Mouse (Mus musculus): ENCODE measurements around the gene Gm4846. TPM values are rescaled to one million over a fixed set of nuclear protein-coding genes. Genes with fewer than 3 reads are reported as not detected.

The Gm4846 gene
- polyA plus RNA-seq, 1 experiment from 2014 or later: not detected

DNA sequence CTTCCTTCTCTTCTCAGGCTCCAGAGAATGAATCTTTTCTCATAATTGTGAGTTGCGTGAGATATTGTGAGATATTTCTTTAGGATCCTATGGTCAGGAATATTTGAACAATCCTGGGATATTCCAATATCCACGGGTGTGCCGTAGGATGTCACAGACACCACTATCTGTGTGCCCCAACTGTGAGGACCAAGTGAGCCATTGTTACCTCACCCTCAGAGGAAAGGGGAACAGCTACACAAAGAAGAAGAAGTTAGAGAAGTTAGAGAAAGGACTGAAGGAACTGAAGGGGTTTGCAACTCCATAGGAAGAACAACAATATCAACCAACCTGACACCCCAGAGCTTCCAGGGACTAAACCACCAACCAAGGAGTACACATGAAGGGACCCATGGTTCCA lies 55.4 kb downstream of the Gm4846 start:
- H3K4me3 ChIP-seq (ENCODE audit: low read depth, low read length): no peak overlapping the region
- H3K9ac ChIP-seq (ENCODE audit: low read length): no peak overlapping the region
- no peaks in the 10 kb centered on the region for H3K4me1 ChIP-seq (replicated peaks; ENCODE audit: control insufficient read depth, insufficient read depth, low read length)
- no peak overlapping the region for H3K4me2 ChIP-seq (ENCODE audit: low read length)
- no peak overlapping the region for H3K27ac ChIP-seq (ENCODE audit: low read depth)
- DNase-seq (ENCODE audit: low spot score) (no peak), ATAC-seq (replicated peaks; ENCODE audit: low FRiP score, low TSS enrichment, low read depth) (no peak)
- no peaks in the 10 kb centered on the region for H3K27me3 ChIP-seq (replicated peaks; ENCODE audit: control insufficient read depth, insufficient read depth, low read length)
- H3K9me3 ChIP-seq (ENCODE audit: control insufficient read depth, low read length): no peaks in the 10 kb centered on the region
- H3K36me3 ChIP-seq (ENCODE audit: control insufficient read depth, insufficient read depth, low read length): no peaks in the 10 kb centered on the region
- WGBS: 92% methylated on average over 3 of the region's 3 CpGs

GRCm38 (mm10) chr1:166439426-166439825 lies 58.0 kb downstream of the Gm4846 start:
- Histone ChIP-seq H3K9ac (ENCODE audit: low read length) (no peak overlapping the region), H3K4me3 (ENCODE audit: low read depth, low read length) (no peak overlapping the region), H3K27ac (ENCODE audit: low read depth) (no peak overlapping the region), H3K27me3 (replicated peaks; ENCODE audit: control insufficient read depth, insufficient read depth, low read length) (no peaks in the 10 kb centered on the region), H3K4me2 (ENCODE audit: low read length) (no peak overlapping the region), H3K9me3 (ENCODE audit: control insufficient read depth, low read length) (no peaks in the 10 kb centered on the region), H3K4me1 (replicated peaks; ENCODE audit: control insufficient read depth, insufficient read depth, low read length) (no peaks in the 10 kb centered on the region), H3K36me3 (ENCODE audit: control insufficient read depth, insufficient read depth, low read length) (no peaks in the 10 kb centered on the region)
- ATAC-seq (replicated peaks; ENCODE audit: low FRiP score, low TSS enrichment, low read depth) (no peak), DNase-seq (ENCODE audit: low spot score) (no peak)
- 65% methylated on average over 6 of the region's 6 CpGs for WGBS

Other genes starting within 250 kb of the Gm4846 start
- 0.60 and 1.0 TPM in 2 replicates for gene Ildr2, start 243.4 kb downstream of the Gm4846 start, polyA plus RNA-seq (2014; fragmentation: Nextera tagmentation; extraction: Ambion mirVana)
- 46.2 and 55.8 TPM in 2 replicates for gene Tada1, start 118.5 kb downstream of the Gm4846 start, polyA plus RNA-seq (2014; fragmentation: Nextera tagmentation; extraction: Ambion mirVana)
- gene Pogk, start 87.7 kb downstream of the Gm4846 start, polyA plus RNA-seq (2014; fragmentation: Nextera tagmentation; extraction: Ambion mirVana): 16.5 and 21.4 TPM in 2 replicates
- gene Gm4847, start 150.1 kb upstream of the Gm4846 start, polyA plus RNA-seq (2014; fragmentation: Nextera tagmentation; extraction: Ambion mirVana): not detected in 2 replicates
- gene Fmo9, start 184.3 kb upstream of the Gm4846 start, polyA plus RNA-seq (2014; fragmentation: Nextera tagmentation; extraction: Ambion mirVana): not detected in 2 replicates

Measured in intestine, embryonic 14.5 days (tissue).